Comparison of ENCODE assay signal across 11 mouse cellular contexts in genomic region chr8:70220236-70220840, GRCm38 (mm10). TPM values are rescaled to one million over a fixed set of nuclear protein-coding genes. Genes with fewer than 3 reads are reported as not detected.
DNase-seq lines count a peak whose midpoint lies in the region; ATAC-seq lines count a peak whose summit lies in the region.
"Had no signal": no experiment of that assay in that cellular context is flagged by ENCODE, and none has a peak within 500 bp of the region (broad histone marks: within the 10 kb centered on the region; RNA-seq: fewer than 3 reads in every experiment).

No protein-coding gene starts in this region.

- no peaks in the 10 kb centered on the region for H3K27me3 ChIP-seq in kidney, embryonic 16.5 days (ENCODE audit: insufficient read depth, low read length)
- no peaks in the 10 kb centered on the region for H3K27me3 ChIP-seq in midbrain, embryonic 14.5 days (ENCODE audit: control insufficient read depth, insufficient read depth, low read length)

- H3K4me3 ChIP-seq in kidney, embryonic 16.5 days (ENCODE audit: low read length), result no peak overlapping the region
- H3K4me3 ChIP-seq in midbrain, embryonic 14.5 days (replicated peaks; ENCODE audit: low read depth, low read length), result no peak overlapping the region
- H3K4me3 ChIP-seq: limb, embryonic 12.5 days had no signal

- H3K27ac ChIP-seq in kidney, embryonic 16.5 days (ENCODE audit: low read length), result no peak overlapping the region
- H3K27ac ChIP-seq in midbrain, embryonic 14.5 days (replicated peaks; ENCODE audit: low read depth, low read length), result no peak overlapping the region
- H3K27ac ChIP-seq: kidney, postnatal 0 days; limb, embryonic 12.5 days had no signal

- ATAC-seq in kidney, embryonic 16.5 days (ENCODE audit: low FRiP score, low TSS enrichment), result no peak
- ATAC-seq in midbrain, embryonic 14.5 days (ENCODE audit: low FRiP score, low TSS enrichment), result no peak

- DNase-seq in cerebellum, adult 18-20 months, result peak; percentile 52 to 55
- no peak for DNase-seq in cerebellum, postnatal 4 days (ENCODE audit: low spot score in 2 of 2)
- peak; percentile 47 for DNase-seq in NIH3T3 (ENCODE audit: low read depth)
- peak; percentile 66 to 78 for DNase-seq in cerebellum, postnatal 25 days
- no peak for DNase-seq in layer of hippocampus, adult 8-10 months (ENCODE audit: low spot score in 2 of 2)
- DNase-seq in midbrain, embryonic 14.5 days, result no peak
- DNase-seq in urinary bladder, postnatal 25 days (ENCODE audit: low spot score), result no peak
- DNase-seq: gastrocnemius, postnatal 36 days had no signal

- H3K4me1 ChIP-seq in kidney, embryonic 16.5 days (ENCODE audit: insufficient read depth, low read length), result no peaks in the 10 kb centered on the region
- H3K4me1 ChIP-seq in midbrain, embryonic 14.5 days (ENCODE audit: control insufficient read depth, insufficient read depth, low read length), result no peaks in the 10 kb centered on the region

- no peak overlapping the region for H3K4me2 ChIP-seq in kidney, embryonic 16.5 days (replicated peaks; ENCODE audit: low read depth, low read length)
- H3K4me2 ChIP-seq in midbrain, embryonic 14.5 days (ENCODE audit: low read length), result no peak overlapping the region
- H3K4me2 ChIP-seq: limb, embryonic 12.5 days had no signal

- H3K9ac ChIP-seq in kidney, embryonic 16.5 days (replicated peaks; ENCODE audit: low read length), result 0 out of 2 replicates have a peak overlapping the region, but pooled peaks have one; percentile 27
- H3K9ac ChIP-seq in midbrain, embryonic 14.5 days (replicated peaks; ENCODE audit: low read length), result no peak overlapping the region
- H3K9ac ChIP-seq: limb, embryonic 12.5 days had no signal

- 63% methylated on average over 8 of the region's 8 CpGs for WGBS in kidney, embryonic 16.5 days
- WGBS in midbrain, embryonic 14.5 days, result 84% methylated on average over 8 of the region's 8 CpGs

- no peaks in the 10 kb centered on the region for H3K9me3 ChIP-seq in kidney, embryonic 16.5 days (ENCODE audit: low read length)
- no peaks in the 10 kb centered on the region for H3K9me3 ChIP-seq in midbrain, embryonic 14.5 days (ENCODE audit: control insufficient read depth, low read length)
- H3K9me3 ChIP-seq: limb, embryonic 12.5 days had no signal

- peaks cover 9% of the 10 kb centered on the region; the same call in 1 of the 2 replicates for H3K36me3 ChIP-seq in kidney, embryonic 16.5 days (ENCODE audit: insufficient read depth, low read length)
- peaks cover 53% of the 10 kb centered on the region for H3K36me3 ChIP-seq in midbrain, embryonic 14.5 days (ENCODE audit: control insufficient read depth, insufficient read depth, low read length)

RNA-seq across cellular contexts. Expression of gene Slc25a42, which starts 8.2 kb away (rescaled TPM):
- polyA plus RNA-seq in kidney, embryonic 16.5 days (2015; fragmentation: Nextera tagmentation; extraction: Ambion mirVana), result 5.0 and 6.4 TPM in 2 replicates
- total RNA-seq in layer of hippocampus, adult 8-10 months (2022), result 10 to 100 TPM; 32.9 to 55.2 (median 45.8) TPM
- 5.1 and 5.6 TPM in 2 replicates for polyA plus RNA-seq in midbrain, embryonic 14.5 days (2014; fragmentation: Nextera tagmentation; extraction: Ambion mirVana)

RNA-seq across cellular contexts. Expression of gene Sugp2, which starts 13.7 kb away (rescaled TPM):
- 28.0 and 34.8 TPM in 2 replicates for polyA plus RNA-seq in kidney, embryonic 16.5 days (2015; fragmentation: Nextera tagmentation; extraction: Ambion mirVana)
- total RNA-seq in layer of hippocampus, adult 8-10 months (2022), result 100 to 1,000 TPM; 113 to 141 (median 123) TPM
- 87.9 and 88.9 TPM in 2 replicates for polyA plus RNA-seq in midbrain, embryonic 14.5 days (2014; fragmentation: Nextera tagmentation; extraction: Ambion mirVana)

RNA-seq across cellular contexts. Expression of gene Armc6, which starts 13.9 kb away (rescaled TPM):
- 23.8 and 31.5 TPM in 2 replicates for polyA plus RNA-seq in kidney, embryonic 16.5 days (2015; fragmentation: Nextera tagmentation; extraction: Ambion mirVana)
- 10 to 100 TPM; 38.0 to 49.2 (median 40.1) TPM for total RNA-seq in layer of hippocampus, adult 8-10 months (2022)
- 82.5 and 115 TPM in 2 replicates for polyA plus RNA-seq in midbrain, embryonic 14.5 days (2014; fragmentation: Nextera tagmentation; extraction: Ambion mirVana)

RNA-seq across cellular contexts. Expression of gene Tmem161a, which starts 48.2 kb away (rescaled TPM):
- polyA plus RNA-seq in kidney, embryonic 16.5 days (2015; fragmentation: Nextera tagmentation; extraction: Ambion mirVana), result 81.7 and 87.8 TPM in 2 replicates
- 10 to 100 TPM; 48.9 to 58.8 (median 53.3) TPM for total RNA-seq in layer of hippocampus, adult 8-10 months (2022)
- polyA plus RNA-seq in midbrain, embryonic 14.5 days (2014; fragmentation: Nextera tagmentation; extraction: Ambion mirVana), result 31.2 and 40.7 TPM in 2 replicates

Comparison
In these comparisons a context has a peak if more than half of its experiments do, and no peak if none do; other contexts are left out.
1. DNase-seq: peak in cerebellum, adult 18-20 months (2 of 2), NIH3T3 (single experiment) and cerebellum, postnatal 25 days (2 of 2); none in cerebellum, postnatal 4 days (0 of 2), layer of hippocampus, adult 8-10 months (0 of 2), midbrain, embryonic 14.5 days (single experiment) and urinary bladder, postnatal 25 days (single experiment).